Mouse (Mus musculus): Measurements from ENCODE around the gene Nme9.
A peak's percentile ranks its signal among the peaks of the same experiment; 100 is the strongest.

The Nme9 gene

DNA sequence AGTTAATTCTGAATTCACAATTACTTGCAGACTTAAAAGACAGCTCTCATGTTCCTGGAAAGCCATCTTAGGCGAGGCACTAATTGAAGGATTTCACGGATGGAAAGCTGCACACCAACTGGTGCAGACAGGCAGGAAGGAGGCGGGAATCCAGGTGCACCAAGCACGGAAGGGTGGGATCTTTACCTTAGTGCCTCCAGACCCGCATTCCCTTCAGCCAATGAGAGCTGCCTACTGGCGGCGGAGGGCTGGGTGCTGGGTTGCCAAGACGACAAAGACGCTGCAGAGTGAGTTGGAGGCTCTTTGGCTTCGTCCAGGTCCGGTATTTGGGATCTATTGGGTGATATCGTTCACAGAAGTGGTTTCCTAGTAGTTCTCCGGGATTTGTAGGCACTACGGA is at the start of gene Nme9:
Gene Nme9 (plus strand): TSS at position 315 of the 400 bp plus-strand sequence.
- no peak for DNase-seq

- no peak for DNase-seq
Observed at GRCm38 (mm10) chr9:99409280-99409679, 42.0 kb upstream of the Nme9 start.

GRCm38 (mm10) chr9:99411093-99411492 is 40.2 kb upstream of the Nme9 start:
- no peak for DNase-seq

GRCm38 (mm10) chr9:99411785-99412184 is 39.5 kb upstream of the Nme9 start:
- DNase-seq: no peak

DNA sequence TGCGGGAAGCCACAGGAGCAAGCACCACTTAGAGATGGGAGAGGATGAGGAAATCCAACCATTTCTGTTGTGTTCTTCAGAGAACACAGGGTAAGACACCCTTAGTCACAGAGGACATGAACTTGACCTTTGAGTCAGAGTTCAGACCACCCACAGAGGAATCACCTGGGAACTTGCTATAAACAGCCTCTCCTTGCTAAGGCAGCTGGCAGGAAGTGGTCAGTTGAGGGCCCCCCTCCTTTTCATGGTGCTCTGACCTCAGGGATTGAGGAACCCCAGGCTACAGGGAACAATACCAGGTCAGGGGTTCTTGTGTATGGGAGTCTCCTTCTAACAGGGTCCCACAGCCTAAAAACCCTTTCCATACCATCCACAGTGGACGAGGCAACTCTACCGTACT is 34.5 kb upstream of the Nme9 start:
- no peak for DNase-seq

DNA sequence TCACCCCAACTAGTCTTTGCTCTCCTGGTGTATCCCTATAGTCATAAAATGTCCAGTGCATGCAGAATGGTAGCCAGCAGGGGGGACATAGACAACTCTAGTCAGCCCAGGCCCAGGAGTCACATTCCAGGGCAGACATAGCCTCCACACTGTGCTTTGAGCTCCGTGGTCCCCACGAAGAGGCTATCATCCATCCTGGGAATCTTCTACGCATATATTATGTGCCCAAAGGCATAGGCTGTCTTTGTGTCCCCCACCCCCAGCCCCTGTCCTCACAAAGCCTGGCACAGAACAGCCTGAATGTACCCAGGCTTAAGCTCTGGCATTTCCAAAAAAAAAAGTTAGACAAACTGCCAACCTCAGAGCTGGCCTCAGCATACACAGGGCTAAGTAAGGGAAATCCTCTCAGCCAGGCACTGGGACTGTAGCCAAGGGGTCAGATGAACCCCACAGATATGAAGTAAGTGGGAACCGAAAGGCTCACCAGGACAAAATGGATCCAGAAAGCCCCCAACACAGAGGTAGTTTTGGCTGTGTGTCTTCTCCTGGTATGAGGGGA is 33.9 kb upstream of the Nme9 start:
- DNase-seq: no peak

DNA sequence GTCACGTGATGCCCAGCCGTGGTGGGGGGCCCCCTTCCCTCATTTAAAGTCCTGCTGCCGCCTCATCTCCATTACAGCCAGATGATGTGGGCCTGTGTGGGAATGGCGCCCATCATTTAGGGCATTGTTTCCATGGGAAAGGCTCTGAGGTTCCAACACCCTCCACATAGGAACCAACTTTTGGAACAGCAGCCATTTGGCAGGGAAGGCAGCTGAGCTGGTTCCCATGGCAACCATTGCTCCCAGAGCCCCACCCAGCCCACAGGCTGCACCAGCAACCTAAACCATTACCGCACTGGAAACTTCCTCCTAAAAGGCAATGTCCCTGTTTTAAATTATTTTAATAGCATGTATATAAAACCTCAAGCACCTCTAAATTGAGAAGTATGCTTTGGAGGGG is 32.9 kb upstream of the Nme9 start:
- no peak for DNase-seq

DNA sequence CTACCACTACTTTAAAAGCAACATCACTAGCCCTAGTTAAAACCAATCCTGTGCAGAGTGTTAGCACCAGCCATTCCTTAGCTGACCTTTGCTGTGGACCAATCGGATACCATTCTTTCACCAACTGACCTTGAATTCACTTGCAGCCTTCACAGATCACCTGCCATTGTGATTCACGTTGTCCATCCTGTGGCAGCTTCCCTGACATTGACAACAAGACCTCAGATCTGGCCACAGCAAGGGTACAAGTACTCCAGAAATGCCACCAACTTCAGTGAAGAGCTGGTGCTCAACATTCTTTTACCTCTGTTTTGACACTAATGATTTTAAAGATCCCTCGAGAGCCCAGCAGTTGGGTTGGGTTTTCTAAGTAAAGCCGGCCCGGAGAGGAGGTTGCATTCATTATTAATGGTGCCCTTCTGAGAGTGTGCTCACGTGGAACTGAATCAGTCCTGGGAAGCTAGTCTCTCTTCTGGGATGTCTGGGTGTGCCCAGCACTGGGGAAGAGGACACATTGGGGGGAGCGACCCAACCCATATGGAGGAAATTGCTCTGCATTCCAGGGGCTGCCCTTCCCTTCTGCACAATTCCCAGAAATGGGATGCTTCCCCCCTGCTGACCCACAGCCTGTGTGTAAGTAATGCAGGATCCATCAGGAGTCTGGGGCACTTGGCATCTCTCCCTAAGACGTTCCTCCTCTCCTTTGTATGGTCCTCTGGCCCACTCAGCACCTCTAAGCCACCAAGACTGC is 31.1 kb upstream of the Nme9 start:
- no peak for DNase-seq

DNA sequence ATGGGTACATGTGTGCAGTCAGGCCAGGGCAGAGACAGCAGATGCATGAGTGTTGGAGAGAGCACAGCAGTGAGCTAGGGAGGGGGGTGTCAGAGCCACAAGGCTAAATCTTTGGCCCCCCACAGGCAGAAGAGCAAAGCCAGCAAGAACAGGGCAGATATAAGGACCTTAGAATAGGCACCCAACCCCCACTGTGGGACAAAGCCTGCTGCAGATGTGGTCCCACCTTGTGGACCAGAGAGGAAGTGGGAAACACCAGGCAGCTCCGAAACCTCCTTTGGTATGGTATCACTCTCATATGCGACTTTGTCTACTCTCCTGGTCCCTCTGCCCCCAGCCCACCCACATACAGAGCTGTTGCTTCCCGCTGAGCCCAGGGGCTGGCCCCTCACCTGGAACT is 29.4 kb upstream of the Nme9 start:
- no peak for DNase-seq

DNA sequence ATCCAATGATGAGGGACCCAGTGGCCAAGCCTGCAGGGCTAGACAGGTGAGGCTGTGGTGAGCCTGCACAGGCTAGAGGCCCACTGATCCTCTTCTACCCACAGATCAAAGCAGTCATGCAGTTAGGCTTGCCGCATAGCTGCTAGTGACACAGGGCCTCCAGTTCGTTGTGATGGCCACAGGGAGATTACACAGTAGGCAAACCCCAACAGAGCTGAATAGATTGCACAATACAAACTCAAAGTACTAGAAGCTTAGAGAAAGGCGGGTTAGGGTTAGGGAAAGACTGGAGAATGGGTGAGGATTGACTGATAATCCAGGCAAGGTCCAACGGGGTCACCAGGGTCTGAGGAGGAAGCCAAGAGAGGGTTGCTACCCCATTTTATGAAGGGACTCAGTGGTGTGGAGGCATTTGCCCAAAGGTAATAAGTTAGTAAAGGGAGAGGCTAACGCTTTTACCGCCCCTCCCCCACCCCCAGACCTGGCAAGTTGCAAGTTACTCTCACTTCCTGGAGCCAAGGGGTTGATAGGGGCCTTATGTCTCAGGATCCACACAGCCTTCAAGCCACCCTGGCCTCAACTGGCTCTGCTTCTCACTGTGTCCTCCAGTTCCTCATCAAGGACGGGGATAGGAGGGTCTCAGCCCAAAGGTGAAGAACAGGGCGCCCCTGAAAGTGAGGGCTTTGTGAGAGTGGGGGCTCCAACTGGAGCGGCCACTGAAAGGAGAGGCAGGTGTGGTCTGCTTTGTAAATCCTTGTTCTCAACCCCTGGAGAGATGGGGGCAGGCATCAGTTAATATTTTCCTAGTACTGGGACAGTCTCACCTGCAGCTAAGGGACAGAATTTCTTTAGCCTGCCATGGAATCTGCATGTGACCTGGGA is 27.3 kb upstream of the Nme9 start:
- DNase-seq: no peak

DNA sequence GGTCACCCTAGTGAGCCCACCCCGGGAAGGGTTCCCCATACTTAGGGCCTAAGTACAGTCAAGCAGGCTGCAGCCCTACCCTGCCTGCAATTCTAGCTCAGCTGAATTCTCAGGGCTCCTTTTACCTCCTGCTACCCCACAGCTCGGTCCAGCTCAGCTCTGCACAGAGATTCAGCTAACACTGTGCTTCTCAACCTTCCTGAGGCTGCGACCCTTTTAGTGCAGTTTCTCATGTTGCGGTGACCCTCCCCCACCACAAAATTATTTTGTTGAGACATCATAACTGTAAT is 26.8 kb upstream of the Nme9 start:
- no peak for DNase-seq

DNA sequence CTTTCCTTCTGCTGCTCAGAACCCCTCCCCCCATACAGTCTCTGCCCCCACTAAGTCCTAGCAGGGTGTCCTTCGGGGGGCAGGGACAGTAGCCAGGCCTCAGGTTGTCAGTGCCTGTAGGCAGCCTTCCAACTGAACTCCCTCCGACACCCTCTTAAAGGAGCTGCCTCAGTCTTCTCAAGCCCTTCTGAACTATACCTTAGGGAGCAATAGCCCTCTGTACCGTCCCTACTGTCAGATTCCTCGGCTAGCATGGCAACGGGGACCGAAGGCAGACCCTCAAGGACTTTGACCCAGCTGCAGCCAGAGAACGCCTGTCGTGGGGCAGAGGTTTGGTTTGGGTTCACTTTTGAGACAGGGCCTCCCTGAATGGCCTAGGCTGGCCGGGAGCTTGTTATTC is 26.0 kb upstream of the Nme9 start:
- DNase-seq: no peak

DNA sequence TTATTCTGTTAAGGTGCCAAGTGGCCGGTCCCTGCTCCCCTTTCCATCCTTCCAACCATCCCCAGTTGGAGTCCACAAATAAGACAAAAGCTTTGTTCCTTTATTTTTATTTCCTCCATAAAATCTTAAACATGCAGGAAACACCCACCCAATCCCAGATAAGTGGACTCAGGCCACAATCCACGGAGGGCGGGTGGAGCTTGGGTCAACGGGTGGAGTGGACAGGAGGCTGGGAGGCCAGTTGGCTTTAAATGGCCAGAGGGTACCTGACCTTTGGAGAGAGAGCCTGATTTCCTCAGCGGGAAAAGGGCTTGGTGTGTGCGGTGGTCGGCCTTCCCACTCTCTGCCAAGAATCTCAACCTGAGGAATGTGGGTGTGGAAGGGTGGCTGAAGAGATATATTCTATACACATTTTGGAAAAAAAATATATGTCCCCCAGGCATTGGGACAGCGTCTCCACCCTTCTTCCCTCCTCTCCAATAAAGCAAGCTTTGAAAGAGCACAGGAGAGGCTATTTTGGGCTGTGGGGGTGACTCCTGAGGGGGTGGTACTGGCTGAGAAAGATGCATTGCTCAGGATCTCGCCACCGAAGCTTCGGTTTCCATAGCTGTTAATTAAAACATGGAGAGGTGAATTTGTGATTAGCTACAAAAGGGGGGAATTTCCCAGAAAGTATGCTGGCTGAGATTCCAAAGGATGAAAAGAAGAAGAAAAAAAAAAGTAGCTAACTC is 22.5 kb upstream of the Nme9 start:
- no peak for DNase-seq

DNA sequence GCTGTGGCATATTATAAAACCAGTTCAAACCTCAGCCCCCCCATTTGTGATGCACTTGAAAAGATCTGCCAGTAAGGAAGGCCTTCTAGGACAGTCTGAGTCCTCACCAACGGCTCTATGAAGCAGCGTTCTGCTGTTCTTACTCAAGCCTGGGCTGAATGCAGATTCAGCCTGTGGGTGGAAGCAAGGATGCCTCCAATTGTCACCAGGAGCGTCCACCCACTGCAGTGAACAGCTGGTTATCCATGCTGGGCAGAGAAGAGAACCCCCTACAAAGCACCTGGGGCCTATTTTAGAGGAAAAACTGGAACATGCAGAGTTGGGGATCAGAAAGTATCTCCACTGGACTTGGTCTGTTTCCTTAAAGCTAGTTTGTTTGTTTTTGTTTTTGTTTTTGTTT is 21.4 kb upstream of the Nme9 start:
- no peak for DNase-seq

DNA sequence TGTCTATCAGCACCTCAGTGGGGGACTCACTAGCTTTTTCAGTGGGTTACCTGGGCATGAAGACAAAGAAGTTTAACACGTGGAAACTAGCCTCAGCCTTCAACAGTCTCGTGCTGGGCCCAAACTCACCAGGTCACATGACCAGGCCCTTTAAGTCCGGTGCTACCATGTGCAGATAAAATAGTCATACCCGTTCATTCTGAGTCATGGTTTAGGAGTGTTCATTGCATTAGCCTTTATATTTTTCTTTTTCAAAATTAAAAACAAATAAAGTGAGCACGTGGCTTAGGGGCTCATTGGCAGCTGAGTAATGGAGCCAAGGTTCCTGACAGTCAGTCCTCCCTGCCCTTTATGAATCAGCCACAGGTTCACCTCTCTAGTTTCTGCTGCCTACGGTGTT is 20.5 kb upstream of the Nme9 start:
- DNase-seq: no peak

- DNase-seq: no peak
Observed at GRCm38 (mm10) chr9:99431346-99431745, 19.9 kb upstream of the Nme9 start.

DNA sequence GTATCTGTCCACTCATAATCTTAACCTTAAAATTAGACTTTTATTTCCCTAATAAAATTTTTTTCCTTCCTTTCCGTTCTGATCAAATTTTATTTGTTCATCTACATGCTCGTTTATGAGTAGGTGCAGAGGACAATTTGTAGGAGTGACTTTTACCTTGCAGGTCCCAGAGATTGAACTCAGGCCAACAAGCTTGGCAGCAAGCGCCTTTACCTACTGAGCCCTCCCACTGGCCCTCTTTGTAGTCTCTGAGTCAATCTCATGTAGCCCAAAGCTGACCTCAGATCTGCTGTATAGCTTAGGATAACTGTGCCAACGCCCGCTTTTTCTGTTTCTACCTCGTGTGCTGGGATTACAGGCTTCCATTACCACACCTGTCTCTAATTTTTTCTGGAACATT is 19.3 kb upstream of the Nme9 start:
- DNase-seq: peak; percentile 59 to 69

DNA sequence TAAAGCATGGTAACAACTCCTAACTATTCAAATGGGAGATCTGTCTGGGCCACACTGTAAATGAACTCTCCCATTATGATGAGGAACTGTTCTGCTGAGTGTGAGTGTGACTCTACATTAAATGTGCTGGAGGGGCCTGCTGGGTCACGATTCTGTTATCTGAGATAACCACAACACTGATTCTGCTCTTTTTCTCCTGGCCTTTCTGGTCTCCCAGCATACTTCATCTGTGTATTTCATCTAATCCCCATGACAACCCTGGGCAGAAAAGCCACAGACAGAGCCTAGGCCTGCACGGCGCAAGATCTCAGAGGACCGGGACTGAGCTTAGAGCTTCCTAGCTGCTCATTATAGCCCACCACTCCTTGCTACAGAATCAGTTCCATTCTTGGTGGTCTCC is 18.8 kb upstream of the Nme9 start:
- DNase-seq: no peak

DNA sequence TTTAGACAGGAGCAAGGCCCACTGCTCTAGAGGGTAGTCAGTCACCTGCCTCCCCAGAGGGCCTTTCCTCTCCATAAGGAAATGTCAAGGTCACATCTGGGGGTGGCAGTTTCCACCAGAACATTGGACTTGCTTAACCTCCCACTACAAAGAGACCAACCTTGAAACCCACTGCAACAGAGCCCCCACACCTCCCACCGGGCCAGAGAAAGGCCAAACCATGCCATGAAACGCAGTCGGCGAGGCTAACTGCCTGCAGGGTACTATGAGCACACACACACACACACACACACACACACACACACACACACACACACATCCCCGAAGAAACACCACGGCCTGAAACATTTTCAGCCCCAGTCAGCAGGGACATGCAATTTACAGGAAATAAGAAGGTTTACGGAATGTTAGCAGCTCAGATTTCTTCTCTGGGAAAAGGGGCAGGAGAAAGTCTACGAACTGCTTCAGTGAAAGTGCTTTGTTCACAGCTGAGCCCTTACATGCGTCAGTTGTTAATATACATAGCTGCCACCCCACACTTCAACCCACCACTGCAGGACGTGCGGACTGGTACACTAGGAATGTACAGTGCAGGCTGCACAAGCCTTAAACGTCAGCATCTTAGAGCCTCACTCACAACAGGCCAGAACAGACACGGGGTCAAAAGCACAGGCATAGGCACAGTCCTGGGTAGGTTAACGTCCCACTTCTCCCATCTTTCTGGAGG is 16.2 kb upstream of the Nme9 start:
- peak in 1 of 2 experiments; percentile 24 for DNase-seq

DNA sequence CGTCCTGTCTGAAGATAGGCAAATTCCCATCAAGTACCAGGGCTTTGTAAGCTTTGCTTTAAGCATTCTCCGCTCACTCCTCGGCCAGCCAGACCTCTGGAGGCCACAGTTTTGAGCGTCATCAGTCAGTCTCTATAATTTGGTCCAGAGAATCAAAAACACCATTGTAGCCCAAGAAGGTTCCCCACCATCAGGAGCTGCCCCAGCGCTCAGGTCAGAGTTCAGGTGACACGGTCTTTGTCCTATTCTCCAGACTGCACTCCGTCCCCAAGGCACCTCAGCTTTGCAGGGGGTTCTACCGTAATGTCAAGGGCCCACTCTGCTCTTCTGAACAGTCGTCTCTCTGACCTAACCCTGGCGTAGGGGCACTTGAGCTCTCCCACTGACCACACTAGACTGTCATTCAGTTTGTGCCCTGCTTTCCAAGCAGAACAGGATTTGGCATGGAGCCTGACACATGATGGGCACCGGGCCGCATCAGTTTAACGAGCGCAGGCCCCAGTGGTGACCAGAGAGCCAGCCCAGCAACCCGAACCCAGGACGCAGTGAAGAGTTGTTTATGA is 15.6 kb upstream of the Nme9 start:
- DNase-seq: peak; percentile 58 to 67

- peak; percentile 81 to 91 for DNase-seq
Observed at GRCm38 (mm10) chr9:99436182-99437030, 14.9 kb upstream of the Nme9 start.

All from cerebellum, adult 18-20 months (tissue).